Mouse (Mus musculus) liver, adult 2 months (tissue): ENCODE measurements around the gene Ndfip2.

Source experiments
- CTCF ChIP-seq: fragments of 200-500 bp; IDR thresholded peaks from 2 replicates; pipeline ENCODE4 v1.5.1; 2011; ENCODE audit warnings: low read depth, low read length, control low read depth
- POLR2A ChIP-seq: fragments of 200-500 bp; IDR thresholded peaks from 2 replicates; pipeline ENCODE4 v1.6.1; 2011; ENCODE audit warnings: low read length, control low read depth; ENCODE audit not compliant: insufficient read depth; ENCODE audit errors: extremely low read depth

DNA sequence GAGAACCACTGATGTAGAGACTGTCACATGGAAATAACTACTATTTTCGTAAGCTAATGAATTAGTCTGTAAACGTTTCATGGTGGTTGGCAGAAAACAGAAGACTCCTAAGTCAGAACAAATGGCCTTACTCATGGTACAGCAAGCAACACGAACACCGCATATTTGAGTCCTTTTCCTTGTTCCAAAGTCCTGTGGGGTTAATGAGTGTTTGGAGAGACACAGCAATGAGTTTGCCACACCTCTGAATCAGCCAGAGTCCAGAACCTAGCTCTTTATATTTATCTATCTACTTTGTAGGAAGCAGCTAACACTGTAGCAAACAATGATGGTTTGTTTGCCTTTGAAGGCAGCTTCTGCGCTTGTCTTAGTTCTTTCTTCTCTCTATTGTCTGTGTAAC, 4.5 kb downstream of the Ndfip2 start:
- TF ChIP-seq CTCF (no peak), POLR2A (no peak)
